Mouse (Mus musculus): ENCODE results near the gene Cbx3. TPM values are rescaled to one million over a fixed set of nuclear protein-coding genes. Genes with fewer than 3 reads are reported as not detected.

Cbx3 gene
- polyA plus RNA-seq (2014; fragmentation: Illumina TruSeq; extraction: RNeasy Lipid Tissue Mini Kit (QIAGEN cat#74804); ENCODE audit: low read depth, low replicate concordance): 320 TPM

DNA sequence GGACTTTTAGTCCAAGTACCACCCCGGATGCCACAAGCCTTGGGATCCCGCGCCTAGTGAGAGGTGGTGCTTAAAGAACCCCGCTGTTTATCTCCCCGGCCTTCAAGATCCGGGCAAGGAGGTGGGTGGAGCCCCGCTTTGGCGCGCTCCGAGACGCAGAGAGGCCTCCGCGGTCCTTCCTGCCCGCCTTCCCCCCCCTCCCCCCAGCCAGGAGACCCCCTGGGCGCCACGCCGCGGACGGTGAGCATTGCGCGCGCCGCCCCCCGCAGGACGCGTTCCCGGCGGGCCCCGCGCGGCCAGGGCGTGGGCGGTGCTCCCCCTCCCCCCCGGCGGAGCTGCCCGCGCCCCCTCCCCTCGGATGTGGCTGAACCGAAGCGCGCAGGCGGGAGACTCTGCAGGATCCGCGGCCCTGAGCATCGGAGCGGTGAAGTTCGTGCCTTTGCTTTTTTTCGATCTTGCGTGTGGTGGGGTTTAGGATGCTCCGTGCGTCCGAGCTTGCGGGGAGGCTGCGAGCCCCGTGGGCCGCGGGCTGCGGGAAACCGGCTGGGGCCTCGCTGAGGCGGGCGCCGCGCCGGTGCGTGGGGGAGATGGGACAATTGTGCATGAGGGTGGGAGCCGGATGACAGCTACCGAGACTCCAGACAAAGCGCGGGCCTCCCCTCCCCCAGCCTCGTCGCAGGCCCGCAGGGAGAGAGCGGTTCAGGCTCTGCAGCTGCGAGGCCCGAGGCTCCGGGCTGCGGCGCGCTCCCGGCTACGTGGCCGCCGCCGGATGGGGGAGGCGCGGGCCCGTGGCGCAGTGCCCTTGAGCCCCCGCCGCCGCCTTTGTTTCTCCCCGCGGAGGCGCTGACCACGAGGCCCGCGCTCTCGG is at the start of gene Cbx3:
Gene Cbx3 (plus strand): TSS at position 50 of the 868 bp plus-strand sequence.

DNA sequence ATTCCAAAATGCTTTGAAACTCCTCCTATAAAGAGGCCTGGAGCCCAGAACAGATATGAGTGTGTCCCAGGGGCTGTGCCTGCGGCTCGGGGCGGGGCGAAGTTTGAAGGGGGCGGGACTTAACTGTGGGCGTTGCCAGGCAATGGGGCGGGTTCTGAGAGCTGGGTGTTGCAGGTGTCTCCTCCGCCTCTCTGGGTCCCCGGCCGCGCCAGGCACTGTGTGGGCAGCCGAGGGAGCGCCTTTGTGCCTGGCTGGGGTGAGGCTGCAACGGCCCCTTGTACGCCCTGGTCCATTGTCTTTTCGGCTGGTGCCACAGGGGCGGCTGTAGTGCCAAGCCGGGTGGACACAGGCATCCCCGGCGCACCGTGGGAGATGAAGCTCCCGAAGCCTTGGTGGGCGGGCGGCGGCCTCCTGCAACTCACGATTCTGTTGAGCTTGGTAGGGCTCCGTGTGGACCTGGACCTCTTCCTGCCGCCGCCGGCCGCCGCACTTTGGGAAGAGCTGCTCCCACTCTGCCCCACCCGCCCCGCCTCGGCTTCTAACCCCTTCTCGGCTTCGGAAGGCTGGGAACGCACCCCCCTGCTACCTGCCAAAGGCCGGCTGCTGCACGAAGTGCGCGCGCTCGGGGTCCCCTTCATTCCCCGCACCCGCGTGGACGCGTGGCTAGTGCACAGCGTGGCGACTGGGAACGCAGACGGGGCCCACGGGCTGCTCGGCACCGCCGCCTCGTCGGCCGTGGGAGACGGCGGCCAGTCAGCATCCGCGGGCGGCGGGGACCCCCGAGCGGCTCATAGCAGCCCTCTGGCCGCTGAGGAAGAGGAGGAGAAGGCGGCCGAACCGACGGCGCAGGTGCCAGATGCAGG is 37.4 kb upstream of the Cbx3 start, which contains the start of gene Nfe2l3:
Gene Nfe2l3 (plus strand): TSS at position 136 of the 863 bp plus-strand sequence.

GRCm38 (mm10) chr6:51469715-51470310 is 347 bp upstream of the Cbx3 start, which contains the start of gene Hnrnpa2b1:
Hnrnpa2b1 (minus strand) TSS chr6:51469894.

GRCm38 (mm10) chr6:51523807-51524320 is 53.7 kb downstream of the Cbx3 start, which contains the start of gene Snx10:
Snx10 (plus strand) TSS chr6:51523901.

Other genes starting within 250 kb of the Cbx3 start
- gene Nfe2l3, start 37.7 kb upstream of the Cbx3 start, polyA plus RNA-seq (2014; fragmentation: Illumina TruSeq; extraction: RNeasy Lipid Tissue Mini Kit (QIAGEN cat#74804); ENCODE audit: low read depth, low replicate concordance): 7.0 TPM
- gene Hnrnpa2b1, start 466 bp upstream of the Cbx3 start, polyA plus RNA-seq (2014; fragmentation: Illumina TruSeq; extraction: RNeasy Lipid Tissue Mini Kit (QIAGEN cat#74804); ENCODE audit: low read depth, low replicate concordance): 3,553 TPM
- 35.9 TPM for gene Snx10, start 53.5 kb downstream of the Cbx3 start, polyA plus RNA-seq (2014; fragmentation: Illumina TruSeq; extraction: RNeasy Lipid Tissue Mini Kit (QIAGEN cat#74804); ENCODE audit: low read depth, low replicate concordance)